Mouse (Mus musculus): ENCODE measurements around the gene Abt1. TPM values are rescaled to one million over a fixed set of nuclear protein-coding genes. Genes with fewer than 3 reads are reported as not detected.
A peak's percentile ranks its signal among the peaks of the same experiment; 100 is the strongest.

The Abt1 gene
- polyA plus RNA-seq, 1 experiment from 2014 or later = 12.3 TPM

GRCm38 (mm10) chr13:23428166-23428993 is 4.7 kb upstream of the Abt1 start:
- no peak overlapping the region for H3K9ac ChIP-seq (replicated peaks)
- WGBS = 56% methylated on average over 16 of the region's 16 CpGs
- no peaks in the 10 kb centered on the region for H3K36me3 ChIP-seq
- no peak overlapping the region for H3K4me2 ChIP-seq (replicated peaks)
- no peak overlapping the region for H3K27ac ChIP-seq (replicated peaks)
- no peaks in the 10 kb centered on the region for H3K9me3 ChIP-seq
- H3K4me3 ChIP-seq = no peak overlapping the region
- H3K4me1 ChIP-seq = peaks cover 18% of the 10 kb centered on the region
- ATAC-seq (ENCODE audit: low FRiP score, low read depth) = no peak
- no peaks in the 10 kb centered on the region for H3K27me3 ChIP-seq

GRCm38 (mm10) chr13:23427401-23427910 is 3.8 kb upstream of the Abt1 start:
- H3K36me3 ChIP-seq = no peaks in the 10 kb centered on the region
- no peaks in the 10 kb centered on the region for H3K9me3 ChIP-seq
- no peak overlapping the region for H3K27ac ChIP-seq (replicated peaks)
- H3K4me3 ChIP-seq = no peak overlapping the region
- H3K4me1 ChIP-seq = peaks cover 21% of the 10 kb centered on the region
- no peaks in the 10 kb centered on the region for H3K27me3 ChIP-seq
- 66% methylated on average over 10 of the region's 10 CpGs for whole genome bisulfite sequencing
- H3K9ac ChIP-seq (replicated peaks) = no peak overlapping the region
- ATAC-seq (ENCODE audit: low FRiP score, low read depth) = no peak
- no peak overlapping the region for H3K4me2 ChIP-seq (replicated peaks)

GRCm38 (mm10) chr13:23426922-23427321 is 3.3 kb upstream of the Abt1 start:
- H3K27me3 ChIP-seq = no peaks in the 10 kb centered on the region
- H3K9me3 ChIP-seq = no peaks in the 10 kb centered on the region
- H3K4me3 ChIP-seq = no peak overlapping the region
- H3K36me3 ChIP-seq = peaks cover 5% of the 10 kb centered on the region
- WGBS = 11% methylated on average over 14 of the region's 14 CpGs
- H3K4me2 ChIP-seq (replicated peaks) = no peak overlapping the region
- H3K9ac ChIP-seq (replicated peaks) = no peak overlapping the region
- H3K27ac ChIP-seq (replicated peaks) = no peak overlapping the region
- ATAC-seq (ENCODE audit: low FRiP score, low read depth) = no peak
- peaks cover 23% of the 10 kb centered on the region for H3K4me1 ChIP-seq

GRCm38 (mm10) chr13:23426335-23426734 is 2.7 kb upstream of the Abt1 start:
- no peak overlapping the region for H3K4me2 ChIP-seq (replicated peaks)
- H3K4me1 ChIP-seq = peaks cover 23% of the 10 kb centered on the region
- H3K36me3 ChIP-seq = peaks cover 10% of the 10 kb centered on the region
- no peaks in the 10 kb centered on the region for H3K9me3 ChIP-seq
- H3K4me3 ChIP-seq = no peak overlapping the region
- 3% methylated on average over 8 of the region's 8 CpGs for WGBS
- no peaks in the 10 kb centered on the region for H3K27me3 ChIP-seq
- no peak overlapping the region for H3K9ac ChIP-seq (replicated peaks)
- no peak for ATAC-seq (ENCODE audit: low FRiP score, low read depth)
- H3K27ac ChIP-seq (replicated peaks) = no peak overlapping the region

- WGBS = 2% methylated on average over 9 of the region's 9 CpGs
- H3K4me3 ChIP-seq = no peak overlapping the region
- 0 out of 2 replicates have a peak overlapping the region, but pooled peaks have one; percentile 93 for H3K4me2 ChIP-seq (replicated peaks)
- no peaks in the 10 kb centered on the region for H3K9me3 ChIP-seq
- peaks cover 19% of the 10 kb centered on the region for H3K36me3 ChIP-seq
- no peak overlapping the region for H3K9ac ChIP-seq (replicated peaks)
- H3K27ac ChIP-seq (replicated peaks) = no peak overlapping the region
- peaks cover 23% of the 10 kb centered on the region for H3K4me1 ChIP-seq
- ATAC-seq (ENCODE audit: low FRiP score, low read depth) = no peak
- H3K27me3 ChIP-seq = no peaks in the 10 kb centered on the region
Measured at GRCm38 (mm10) chr13:23425505-23425904, 1.8 kb upstream of the Abt1 start.

GRCm38 (mm10) chr13:23424494-23425325 is 1.0 kb upstream of the Abt1 start:
- H3K27me3 ChIP-seq = no peaks in the 10 kb centered on the region
- peak overlapping the region; percentile 25 for H3K4me3 ChIP-seq
- peak overlapping the region; percentile 93 for H3K4me2 ChIP-seq (replicated peaks)
- no peak overlapping the region; the same call in 1 of the 2 replicates for H3K9ac ChIP-seq (replicated peaks)
- peak; percentile 75 for ATAC-seq (ENCODE audit: low FRiP score, low read depth)
- 2% methylated on average over 25 of the region's 25 CpGs for WGBS
- H3K36me3 ChIP-seq = peaks cover 26% of the 10 kb centered on the region
- H3K9me3 ChIP-seq = no peaks in the 10 kb centered on the region
- no peak overlapping the region for H3K27ac ChIP-seq (replicated peaks)
- peaks cover 21% of the 10 kb centered on the region for H3K4me1 ChIP-seq

- peaks cover 31% of the 10 kb centered on the region for H3K36me3 ChIP-seq
- 0% methylated on average over 7 of the region's 7 CpGs for WGBS
- ATAC-seq (ENCODE audit: low FRiP score, low read depth) = peak; percentile 78
Measured at GRCm38 (mm10) chr13:23424052-23424380, 350 bp upstream of the Abt1 start.

GRCm38 (mm10) chr13:23422351-23422750 is 1.3 kb downstream of the Abt1 start:
- no peaks in the 10 kb centered on the region for H3K27me3 ChIP-seq
- peak overlapping the region; percentile 86 for H3K4me3 ChIP-seq
- peaks cover 43% of the 10 kb centered on the region for H3K36me3 ChIP-seq
- no peak for ATAC-seq (ENCODE audit: low FRiP score, low read depth)
- no peak overlapping the region for H3K9ac ChIP-seq (replicated peaks)
- H3K4me2 ChIP-seq (replicated peaks) = peak overlapping the region; percentile 93
- H3K4me1 ChIP-seq = peaks cover 15% of the 10 kb centered on the region
- H3K27ac ChIP-seq (replicated peaks) = no peak overlapping the region
- no peaks in the 10 kb centered on the region for H3K9me3 ChIP-seq
- WGBS = 93% methylated on average over 16 of the region's 16 CpGs

More at GRCm38 (mm10) chr13:23424052-23424380, 350 bp upstream of the Abt1 start:
- peak overlapping the region; percentile 68 for H3K27ac ChIP-seq (replicated peaks)
- peaks cover 16% of the 10 kb centered on the region for H3K4me1 ChIP-seq
- H3K4me3 ChIP-seq = peak overlapping the region; percentile 86
- H3K9me3 ChIP-seq = no peaks in the 10 kb centered on the region
- peak overlapping the region; percentile 76; the same call in 1 of the 2 replicates for H3K9ac ChIP-seq (replicated peaks)
- no peaks in the 10 kb centered on the region for H3K27me3 ChIP-seq
- H3K4me2 ChIP-seq (replicated peaks) = peak overlapping the region; percentile 93

GRCm38 (mm10) chr13:23412630-23413521 is 10.8 kb downstream of the Abt1 start:
- 0 out of 2 replicates have a peak, but pooled peaks have one; percentile 23 for ATAC-seq (ENCODE audit: low FRiP score, low read depth)
- Histone ChIP-seq H3K9ac (replicated peaks) (peak overlapping the region; percentile 31; the same call in 1 of the 2 replicates), H3K4me2 (replicated peaks) (peak overlapping the region; percentile 60), H3K9me3 (no peaks in the 10 kb centered on the region), H3K4me1 (peaks cover 9% of the 10 kb centered on the region; the same call in 1 of the 2 replicates), H3K4me3 (peak overlapping the region; percentile 41), H3K27me3 (peaks cover 37% of the 10 kb centered on the region), H3K27ac (replicated peaks) (no peak overlapping the region), H3K36me3 (0 out of 2 replicates have a peak, but pooled peaks cover 2% of the 10 kb centered on the region)
- WGBS = 2% methylated on average over 28 of the region's 28 CpGs

GRCm38 (mm10) chr13:23412211-23412629 is 11.4 kb downstream of the Abt1 start:
- H3K4me2 ChIP-seq (replicated peaks) = peak overlapping the region; percentile 60
- peak overlapping the region; percentile 41 for H3K4me3 ChIP-seq
- H3K9ac ChIP-seq (replicated peaks) = peak overlapping the region; percentile 31; the same call in 1 of the 2 replicates
- no peak overlapping the region for H3K27ac ChIP-seq (replicated peaks)
- no peaks in the 10 kb centered on the region for H3K9me3 ChIP-seq
- peaks cover 9% of the 10 kb centered on the region; the same call in 1 of the 2 replicates for H3K4me1 ChIP-seq
- peak; percentile 34; the same call in 1 of the 2 replicates for ATAC-seq (ENCODE audit: low FRiP score, low read depth)
- WGBS = under 1% methylated on average over 20 of the region's 20 CpGs
- peaks cover 37% of the 10 kb centered on the region for H3K27me3 ChIP-seq
- no peaks in the 10 kb centered on the region for H3K36me3 ChIP-seq
